29 mouse cellular contexts compared by ENCODE assay signal in the genomic region with DNA sequence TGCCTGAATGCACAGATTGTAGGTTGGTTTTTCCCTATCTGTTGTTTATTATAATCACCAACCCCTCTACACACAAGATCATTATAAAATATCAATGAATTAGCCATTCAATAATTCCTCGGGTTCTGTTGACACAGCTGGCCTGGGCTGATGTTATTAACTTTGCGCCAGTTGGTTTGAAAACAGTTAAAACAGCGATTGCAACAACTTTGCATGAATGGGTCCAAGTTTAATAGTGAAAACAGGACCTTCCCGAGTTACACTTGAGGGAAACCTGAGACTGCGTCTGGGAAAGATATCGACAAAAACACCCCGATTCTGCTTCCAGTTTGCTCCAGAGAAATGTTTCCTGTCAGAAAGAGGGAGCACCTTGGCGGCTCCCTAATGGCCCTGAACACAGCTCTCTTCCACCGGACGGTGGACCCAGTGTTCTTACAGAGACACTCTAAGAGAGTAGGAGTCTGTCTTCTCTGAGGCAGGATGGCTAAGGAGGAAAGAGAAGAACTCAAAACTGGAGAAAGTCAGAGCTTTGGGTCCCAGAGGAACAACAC.
DNase-seq lines count a peak whose midpoint lies in the region; ATAC-seq and TF ChIP-seq lines count a peak whose summit lies in the region.
"Had no signal": no experiment of that assay in that cellular context is flagged by ENCODE, and none has a peak within 500 bp of the region (broad histone marks: within the 10 kb centered on the region; RNA-seq: fewer than 3 reads in every experiment).

No protein-coding gene starts in this region.

- no peaks in the 10 kb centered on the region for H3K9me3 ChIP-seq in embryonic facial prominence, embryonic 10.5 days
- H3K9me3 ChIP-seq in embryonic facial prominence, embryonic 15.5 days (replicated peaks): no peaks in the 10 kb centered on the region
- no peaks in the 10 kb centered on the region for H3K9me3 ChIP-seq in limb, embryonic 13.5 days
- H3K9me3 ChIP-seq in intestine, postnatal 0 days (ENCODE audit: control insufficient read depth): no peaks in the 10 kb centered on the region
- H3K9me3 ChIP-seq: forebrain, embryonic 10.5 days; forebrain, embryonic 15.5 days; G1E; heart, embryonic 12.5 days; hindbrain, embryonic 15.5 days; midbrain, embryonic 13.5 days; neural tube, embryonic 13.5 days had no signal

- no peak overlapping the region for H3K4me2 ChIP-seq in embryonic facial prominence, embryonic 15.5 days (replicated peaks)
- peak overlapping the region; percentile 41 for H3K4me2 ChIP-seq in limb, embryonic 13.5 days (replicated peaks)
- no peak overlapping the region for H3K4me2 ChIP-seq in intestine, postnatal 0 days (replicated peaks; ENCODE audit: low read depth)
- H3K4me2 ChIP-seq: forebrain, embryonic 15.5 days; heart, embryonic 12.5 days; hindbrain, embryonic 15.5 days; midbrain, embryonic 13.5 days; neural tube, embryonic 13.5 days had no signal

- no peaks in the 10 kb centered on the region for H3K36me3 ChIP-seq in embryonic facial prominence, embryonic 10.5 days (replicated peaks)
- H3K36me3 ChIP-seq in embryonic facial prominence, embryonic 15.5 days: no peaks in the 10 kb centered on the region
- no peaks in the 10 kb centered on the region for H3K36me3 ChIP-seq in limb, embryonic 13.5 days
- no peaks in the 10 kb centered on the region for H3K36me3 ChIP-seq in intestine, postnatal 0 days (ENCODE audit: control insufficient read depth, insufficient read depth)
- H3K36me3 ChIP-seq: forebrain, embryonic 10.5 days; forebrain, embryonic 15.5 days; G1E; heart, embryonic 12.5 days; hindbrain, embryonic 15.5 days; midbrain, embryonic 13.5 days; neural tube, embryonic 13.5 days had no signal

- ATAC-seq in embryonic facial prominence, embryonic 15.5 days (ENCODE audit: insufficient number of reproducible peaks, low FRiP score, low TSS enrichment, low read depth): no peak
- ATAC-seq in limb, embryonic 13.5 days (ENCODE audit: low FRiP score, low read depth): no peak
- ATAC-seq in intestine, postnatal 0 days: no peak
- ATAC-seq: forebrain, embryonic 15.5 days; inflammation-experienced regulatory T-cells, adult 6 months; midbrain, embryonic 13.5 days had no signal

- intact Hi-C loops in gastrocnemius, adult 2 months (cut with DNase I): no loop called here
- intact Hi-C loops in gastrocnemius, postnatal 36 days (cut with DNase I): loop anchor here (5.0 kb wide), 1 partner anchor 283 kb away; no protein-coding TSS in a partner anchor
- intact Hi-C loops in left cerebral cortex, postnatal 25 days (cut with DNase I): no loop called here

- WGBS in embryonic facial prominence, embryonic 10.5 days: 81% methylated on average over 10 of the region's 10 CpGs
- WGBS in embryonic facial prominence, embryonic 15.5 days: 66% methylated on average over 10 of the region's 10 CpGs
- 32% methylated on average over 10 of the region's 10 CpGs for WGBS in limb, embryonic 13.5 days
- 81% methylated on average over 10 of the region's 10 CpGs for WGBS in intestine, postnatal 0 days

- no peak overlapping the region for H3K4me3 ChIP-seq in gastrocnemius, adult 2 months
- no peak overlapping the region for H3K4me3 ChIP-seq in embryonic facial prominence, embryonic 10.5 days
- no peak overlapping the region for H3K4me3 ChIP-seq in embryonic facial prominence, embryonic 15.5 days (replicated peaks)
- no peak overlapping the region for H3K4me3 ChIP-seq in limb, embryonic 13.5 days
- H3K4me3 ChIP-seq in intestine, postnatal 0 days (ENCODE audit: low read depth, low read length): no peak overlapping the region
- H3K4me3 ChIP-seq: forebrain, embryonic 10.5 days; forebrain, embryonic 15.5 days; heart, adult 2 months; heart, embryonic 12.5 days; hindbrain, embryonic 15.5 days; midbrain, embryonic 13.5 days; neural tube, embryonic 13.5 days had no signal

- no peaks in the 10 kb centered on the region for H3K27me3 ChIP-seq in embryonic facial prominence, embryonic 10.5 days (replicated peaks; ENCODE audit: low read depth, poor library complexity, severe bottlenecking)
- no peaks in the 10 kb centered on the region for H3K27me3 ChIP-seq in embryonic facial prominence, embryonic 15.5 days
- H3K27me3 ChIP-seq in limb, embryonic 13.5 days: no peaks in the 10 kb centered on the region
- H3K27me3 ChIP-seq in intestine, postnatal 0 days (replicated peaks; ENCODE audit: control insufficient read depth, insufficient read depth, low read length): no peaks in the 10 kb centered on the region
- H3K27me3 ChIP-seq: forebrain, embryonic 15.5 days; heart, embryonic 12.5 days; hindbrain, embryonic 15.5 days; midbrain, embryonic 13.5 days; neural tube, embryonic 13.5 days had no signal

- TF ChIP-seq CTCF in gastrocnemius, adult 2 months (IDR thresholded peaks at IDR 0.05): peak; percentile 2; the same call in 1 of the 2 replicates
- TF ChIP-seq CTCF in intestine, postnatal 0 days (IDR thresholded peaks at IDR 0.05; ENCODE audit: low read depth): no peak

- peak; percentile 27 for DNase-seq in gastrocnemius, adult 2 months
- DNase-seq in gastrocnemius, postnatal 36 days: no peak
- no peak for DNase-seq in embryonic facial prominence, embryonic 10.5 days (ENCODE audit: low spot score)
- DNase-seq in adrenal gland, adult 8-10 months: no peak
- DNase-seq in left cerebral cortex, postnatal 25 days (ENCODE audit: low spot score in 2 of 2): no peak
- DNase-seq: adrenal gland, postnatal 10 days; cerebellum, adult 9-11 months; embryo, embryonic 11 days; gastrocnemius, postnatal 10 days; heart, adult 2 months; kidney, adult 2 months; layer of hippocampus, adult 9-11 months; lung, adult 2 months; lung, postnatal 10 days; right cerebral cortex, postnatal 4 days; thymus, adult 2 months had no signal

- peak overlapping the region; percentile 62 for H3K27ac ChIP-seq in gastrocnemius, adult 2 months
- H3K27ac ChIP-seq in embryonic facial prominence, embryonic 10.5 days (replicated peaks): 0 out of 2 replicates have a peak overlapping the region, but pooled peaks have one; percentile 51
- H3K27ac ChIP-seq in embryonic facial prominence, embryonic 15.5 days (replicated peaks): peak overlapping the region; percentile 83
- peak overlapping the region; percentile 84 for H3K27ac ChIP-seq in limb, embryonic 13.5 days
- H3K27ac ChIP-seq in intestine, postnatal 0 days (ENCODE audit: low read depth, low read length): no peak overlapping the region
- H3K27ac ChIP-seq: forebrain, embryonic 10.5 days; forebrain, embryonic 15.5 days; heart, adult 2 months; hindbrain, embryonic 15.5 days; liver, embryonic 14.5 days; macrophage; midbrain, embryonic 13.5 days; neural tube, embryonic 13.5 days had no signal

- no peak overlapping the region for H3K9ac ChIP-seq in embryonic facial prominence, embryonic 15.5 days
- H3K9ac ChIP-seq in limb, embryonic 13.5 days: no peak overlapping the region
- no peak overlapping the region for H3K9ac ChIP-seq in intestine, postnatal 0 days (ENCODE audit: low read depth, low read length)
- H3K9ac ChIP-seq: forebrain, embryonic 15.5 days; heart, embryonic 12.5 days; hindbrain, embryonic 15.5 days; liver, embryonic 14.5 days; midbrain, embryonic 13.5 days; neural tube, embryonic 13.5 days had no signal

- peaks cover 14% of the 10 kb centered on the region for H3K4me1 ChIP-seq in embryonic facial prominence, embryonic 10.5 days
- peaks cover 22% of the 10 kb centered on the region for H3K4me1 ChIP-seq in embryonic facial prominence, embryonic 15.5 days
- H3K4me1 ChIP-seq in limb, embryonic 13.5 days: peaks cover 29% of the 10 kb centered on the region
- H3K4me1 ChIP-seq in intestine, postnatal 0 days (replicated peaks; ENCODE audit: control insufficient read depth, insufficient read depth, low read length): no peaks in the 10 kb centered on the region
- H3K4me1 ChIP-seq: forebrain, embryonic 15.5 days; heart, embryonic 12.5 days; hindbrain, embryonic 15.5 days; midbrain, embryonic 13.5 days; neural tube, embryonic 13.5 days had no signal
